Mouse (Mus musculus) left cerebral cortex, postnatal 25 days (tissue): Measurements from ENCODE around the gene Gas7. TPM values are rescaled to one million over a fixed set of nuclear protein-coding genes. Genes with fewer than 3 reads are reported as not detected.
A peak's percentile ranks its signal among the peaks of the same experiment; 100 is the strongest.

Experiments used
- DNase-seq, 2 experiments: peaks; one replicate each; pipeline ENCODE4 v3.0.0; 2022; ENCODE audit warnings: low spot score in 2 of 2, mixed read lengths in 1 of 2
- intact Hi-C: fragments of 180-260 bp; cut with DNase I; formaldehyde crosslinking; loops from one replicate; pipeline ENCODE4 v1.15.1; 2025
- total RNA-seq, 2 experiments: library from RNA; stranded (reverse); gene quantifications; 2 replicates each; pipeline ENCODE4 v1.2.3; 2021

Gene Gas7
- total RNA-seq, 2 experiments from 2014 or later = 544 to 566 TPM

- peak; percentile 69 to 94 for DNase-seq
- intact Hi-C loops = loop anchor here (2.0 to 5.0 kb wide), 2 partner anchors 43 to 140 kb away; partner anchors contain the start of gene Gas7
These were observed 142.2 kb downstream of the Gas7 start for GRCm38 (mm10) chr11:67597388-67597787.

- intact Hi-C loops = loop anchor here (5.0 kb wide), 1 partner anchor 142 kb away; the partner anchor contains the start of gene Gas7
- no peak for DNase-seq
These were observed 143.9 kb downstream of the Gas7 start for GRCm38 (mm10) chr11:67599141-67599540.

GRCm38 (mm10) chr11:67600710-67601430, 145.6 kb downstream of the Gas7 start:
- DNase-seq = peak in 1 of 2 experiments; percentile 90
- intact Hi-C loops = loop anchor here (2.0 to 5.0 kb wide), 3 partner anchors 16 to 66 kb away; no protein-coding TSS in a partner anchor

GRCm38 (mm10) chr11:67602711-67603369, 147.6 kb downstream of the Gas7 start:
- DNase-seq = no peak
- intact Hi-C loops = loop anchor here (5.0 kb wide), 2 partner anchors 44 to 64 kb away; no protein-coding TSS in a partner anchor

GRCm38 (mm10) chr11:67604481-67604880, 149.2 kb downstream of the Gas7 start:
- DNase-seq = peak in 1 of 2 experiments; percentile 92
- intact Hi-C loops = loop anchor here (5.0 kb wide), 2 partner anchors 43 to 63 kb away; no protein-coding TSS in a partner anchor

GRCm38 (mm10) chr11:67608114-67608683, 153.0 kb downstream of the Gas7 start:
- intact Hi-C loops = no loop called here
- DNase-seq = no peak

GRCm38 (mm10) chr11:67612158-67612839, 157.1 kb downstream of the Gas7 start:
- peak in 1 of 2 experiments; percentile 39 for DNase-seq

GRCm38 (mm10) chr11:67616557-67617239, 161.5 kb downstream of the Gas7 start:
- intact Hi-C loops = loop anchor here (2.0 kb wide), 1 partner anchor 16 kb away; no protein-coding TSS in a partner anchor
- DNase-seq = peak in 1 of 2 experiments; percentile 91

More at GRCm38 (mm10) chr11:67612158-67612839, 157.1 kb downstream of the Gas7 start:
- intact Hi-C loops = no loop called here

GRCm38 (mm10) chr11:67622340-67622739, 167.1 kb downstream of the Gas7 start:
- no peak for DNase-seq
- intact Hi-C loops = no loop called here

GRCm38 (mm10) chr11:67627179-67627578, 171.9 kb downstream of the Gas7 start:
- intact Hi-C loops = no loop called here
- no peak for DNase-seq

GRCm38 (mm10) chr11:67628522-67628921, 173.3 kb downstream of the Gas7 start:
- no peak for DNase-seq
- intact Hi-C loops = no loop called here

- intact Hi-C loops = no loop called here
- DNase-seq = no peak
These were observed 177.7 kb downstream of the Gas7 start for GRCm38 (mm10) chr11:67632906-67633305.

GRCm38 (mm10) chr11:67633620-67634229, 178.5 kb downstream of the Gas7 start:
- intact Hi-C loops = no loop called here
- no peak for DNase-seq

GRCm38 (mm10) chr11:67636201-67636600, 181.0 kb downstream of the Gas7 start:
- DNase-seq = no peak
- intact Hi-C loops = no loop called here

- no peak for DNase-seq
- intact Hi-C loops = no loop called here
These were observed 181.8 kb downstream of the Gas7 start for GRCm38 (mm10) chr11:67636905-67637586.

GRCm38 (mm10) chr11:67638401-67638800, 183.2 kb downstream of the Gas7 start:
- intact Hi-C loops = no loop called here
- no peak for DNase-seq

- intact Hi-C loops = loop anchor here (10.0 kb wide), 1 partner anchor 525 kb away; no protein-coding TSS in a partner anchor
- DNase-seq = no peak
These were observed 185.1 kb downstream of the Gas7 start for GRCm38 (mm10) chr11:67640299-67640698.

- no peak for DNase-seq
- intact Hi-C loops = loop anchor here (10.0 kb wide), 1 partner anchor 528 kb away; no protein-coding TSS in a partner anchor
These were observed 187.2 kb downstream of the Gas7 start for GRCm38 (mm10) chr11:67642421-67642820.
